Mouse (Mus musculus): ENCODE measurements at regions not wholly inside any gene's neighbourhood (a gene's known extent, or its start where the extent isn't known, plus 50 kb on each side); places are given as distances from the start of the nearest gene placed in this dataset.

DNA sequence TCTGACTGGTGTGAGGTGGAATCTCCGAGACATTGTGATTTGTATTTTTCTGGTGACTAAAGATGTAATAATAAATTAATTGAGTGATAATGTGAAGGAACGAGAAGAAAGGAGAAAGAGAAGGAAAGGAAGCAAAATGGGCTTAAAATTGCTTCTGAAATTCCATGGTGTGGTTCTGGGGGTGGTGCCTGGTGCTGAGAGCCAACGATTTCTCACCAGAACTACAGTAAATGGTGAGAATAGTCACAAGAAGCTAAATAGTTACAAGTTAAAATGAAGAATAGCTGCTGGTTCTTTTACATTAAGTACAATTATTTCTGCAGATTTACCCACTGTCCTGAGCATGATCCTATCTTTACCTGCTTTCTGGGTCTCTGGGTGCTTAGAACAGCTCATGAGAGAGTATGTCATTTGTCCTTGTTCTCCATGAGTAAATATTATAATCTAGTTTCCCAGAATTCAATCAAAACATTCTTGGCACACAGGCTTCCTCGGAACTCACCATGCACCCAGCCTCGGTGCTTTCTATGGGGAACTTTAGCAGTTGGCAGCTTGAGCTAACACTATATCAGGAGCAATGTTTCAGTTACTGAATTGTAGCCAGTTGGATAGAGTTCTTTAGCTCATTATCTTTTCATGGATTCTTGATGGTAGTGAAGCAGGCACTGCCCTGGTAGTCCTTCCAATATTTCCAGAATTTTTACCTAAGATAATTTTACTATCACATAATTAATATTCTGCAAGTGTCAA is 1198.6 kb downstream of the Epha7 start:
- H3K27me3 ChIP-seq (ENCODE audit: control insufficient read depth, insufficient read depth, low read depth, low read length): no peaks in the 10 kb centered on the region
- peak; percentile 43; the same call in 1 of the 2 replicates for ATAC-seq (ENCODE audit: low read depth)
- WGBS: 39% methylated on average over 5 of the region's 5 CpGs

DNA sequence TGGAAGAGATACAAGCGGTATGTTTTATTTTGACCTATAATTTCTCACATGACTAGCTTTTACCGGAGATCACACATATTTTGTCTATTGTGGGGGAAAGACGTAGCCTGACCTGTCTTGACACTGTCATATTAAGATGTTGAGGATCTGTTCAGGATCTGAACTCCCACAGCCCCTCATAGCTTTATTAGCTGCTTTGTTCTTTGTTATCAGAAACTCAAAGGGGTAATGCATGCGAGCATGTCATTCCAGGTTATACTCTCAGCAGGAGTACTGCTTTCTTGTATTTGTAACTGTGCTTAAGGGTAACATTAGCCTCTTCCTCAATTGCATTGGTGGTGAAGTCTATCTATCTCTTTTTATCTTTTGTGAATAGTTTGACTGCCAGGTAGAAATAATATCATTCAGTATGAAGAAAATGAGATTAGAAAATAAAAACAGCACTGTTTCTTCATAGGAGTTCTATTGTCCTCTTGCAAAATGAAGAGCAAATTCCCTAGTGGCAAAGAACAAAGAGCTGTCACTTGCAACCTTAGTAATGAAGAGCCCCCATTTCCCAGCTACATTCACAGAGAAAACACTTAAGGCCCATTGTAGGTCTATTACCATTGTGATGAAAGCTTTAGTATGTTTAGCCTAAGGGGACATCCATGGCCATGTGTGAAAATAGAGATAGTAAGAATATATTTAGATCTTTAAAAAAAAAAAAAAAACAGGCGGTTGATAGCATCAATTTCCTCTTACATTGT is 1226.7 kb downstream of the Epha7 start:
- no peaks in the 10 kb centered on the region for H3K4me1 ChIP-seq (replicated peaks; ENCODE audit: control insufficient read depth, insufficient read depth, low read length)
- no peak for ATAC-seq (ENCODE audit: low read depth)

More for the DNA sequence above, 1198.6 kb downstream of the Epha7 start:
- no peaks in the 10 kb centered on the region for H3K4me1 ChIP-seq (replicated peaks; ENCODE audit: control insufficient read depth, insufficient read depth, low read length)
- no peak overlapping the region for H3K27ac ChIP-seq (ENCODE audit: low read length)
- no peak overlapping the region for H3K4me3 ChIP-seq (ENCODE audit: low read length)
- H3K4me2 ChIP-seq (ENCODE audit: low read depth, low read length): no peak overlapping the region
- no peaks in the 10 kb centered on the region for H3K36me3 ChIP-seq (ENCODE audit: control insufficient read depth, insufficient read depth, low read length)
- no peak overlapping the region for H3K9ac ChIP-seq (ENCODE audit: low read length)
- no peaks in the 10 kb centered on the region for H3K9me3 ChIP-seq (ENCODE audit: control insufficient read depth, low read length)

DNA sequence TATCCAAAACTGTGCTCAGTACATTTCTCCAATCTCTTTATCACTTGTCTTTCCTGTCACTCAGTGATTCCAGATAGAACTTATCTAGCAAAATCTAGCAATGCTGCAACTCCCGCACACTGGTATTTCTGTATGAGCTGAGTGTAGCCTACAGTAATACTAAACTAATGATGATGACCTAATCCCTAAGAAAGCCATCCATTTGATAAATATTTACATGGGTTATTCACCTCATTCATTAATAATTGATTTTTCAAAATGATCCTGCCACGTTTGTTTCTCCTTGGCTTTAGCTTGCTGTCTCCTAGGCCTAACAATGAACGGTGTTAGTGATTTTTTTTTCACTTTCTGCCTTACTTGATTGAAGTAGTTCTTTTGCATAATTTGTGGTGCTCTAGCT is 1252.1 kb downstream of the Epha7 start:
- Histone ChIP-seq H3K4me2 (ENCODE audit: low read depth, low read length) (no peak overlapping the region), H3K27ac (ENCODE audit: low read length) (no peak overlapping the region), H3K27me3 (ENCODE audit: control insufficient read depth, insufficient read depth, low read depth, low read length) (no peaks in the 10 kb centered on the region), H3K4me3 (ENCODE audit: low read length) (no peak overlapping the region), H3K36me3 (ENCODE audit: control insufficient read depth, insufficient read depth, low read length) (no peaks in the 10 kb centered on the region), H3K9ac (ENCODE audit: low read length) (no peak overlapping the region), H3K9me3 (ENCODE audit: control insufficient read depth, low read length) (no peaks in the 10 kb centered on the region), H3K4me1 (replicated peaks; ENCODE audit: control insufficient read depth, insufficient read depth, low read length) (no peaks in the 10 kb centered on the region)
- 53% methylated on average over 3 of the region's 3 CpGs for WGBS
- no peak for ATAC-seq (ENCODE audit: low read depth)

More for the DNA sequence above, 1226.7 kb downstream of the Epha7 start:
- no peak overlapping the region for H3K9ac ChIP-seq (ENCODE audit: low read length)
- no peaks in the 10 kb centered on the region for H3K9me3 ChIP-seq (ENCODE audit: control insufficient read depth, low read length)
- no peak overlapping the region for H3K4me2 ChIP-seq (ENCODE audit: low read depth, low read length)
- H3K27me3 ChIP-seq (ENCODE audit: control insufficient read depth, insufficient read depth, low read depth, low read length): no peaks in the 10 kb centered on the region
- no peak overlapping the region for H3K27ac ChIP-seq (ENCODE audit: low read length)
- 85% methylated on average over 5 of the region's 5 CpGs for WGBS
- no peak overlapping the region for H3K4me3 ChIP-seq (ENCODE audit: low read length)
- H3K36me3 ChIP-seq (ENCODE audit: control insufficient read depth, insufficient read depth, low read length): no peaks in the 10 kb centered on the region

DNA sequence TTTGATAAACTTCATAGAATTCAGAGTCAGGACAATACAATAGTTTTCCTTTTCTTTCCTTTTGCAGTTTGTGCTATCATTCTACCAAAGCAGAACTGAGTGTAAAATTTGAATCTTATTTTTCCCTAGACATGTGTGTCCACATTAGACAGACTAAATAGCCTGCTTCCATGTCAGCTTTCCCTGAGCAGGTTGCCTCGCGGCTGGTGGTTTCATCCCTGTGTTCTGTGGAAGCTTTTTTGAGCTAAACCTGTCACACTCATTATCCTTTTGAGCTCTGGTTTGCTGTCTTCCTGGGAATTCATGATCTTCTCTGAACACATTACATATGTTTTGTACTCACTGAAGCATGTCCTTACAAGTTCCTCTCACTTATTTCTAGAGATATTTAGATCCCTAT is 1286.2 kb downstream of the Epha7 start:
- 88% methylated on average over 2 of the region's 2 CpGs for WGBS

DNA sequence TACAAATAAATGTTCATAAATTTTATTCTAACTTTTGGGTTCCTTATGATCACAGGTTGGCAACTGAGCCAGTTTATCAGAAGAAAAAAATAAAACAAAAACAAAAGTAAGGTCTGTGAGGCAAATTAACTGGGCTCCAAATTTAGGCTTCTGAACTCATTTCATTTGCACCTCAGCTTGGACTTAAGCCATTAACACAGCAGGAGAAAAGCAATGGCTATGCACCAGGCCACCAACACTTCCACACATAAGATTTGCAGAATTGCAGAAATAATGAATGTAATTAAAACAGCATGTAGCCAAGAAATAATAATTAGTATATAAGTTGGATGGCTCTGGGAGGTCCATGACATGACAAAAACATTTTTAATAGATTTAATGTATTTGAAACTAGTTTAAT is 1320.1 kb downstream of the Epha7 start:
- Histone ChIP-seq H3K9me3 (ENCODE audit: control insufficient read depth, low read length) (no peaks in the 10 kb centered on the region), H3K4me2 (ENCODE audit: low read depth, low read length) (no peak overlapping the region), H3K9ac (ENCODE audit: low read length) (no peak overlapping the region), H3K27me3 (ENCODE audit: control insufficient read depth, insufficient read depth, low read depth, low read length) (no peaks in the 10 kb centered on the region), H3K4me3 (ENCODE audit: low read length) (no peak overlapping the region), H3K36me3 (ENCODE audit: control insufficient read depth, insufficient read depth, low read length) (no peaks in the 10 kb centered on the region), H3K27ac (ENCODE audit: low read length) (no peak overlapping the region), H3K4me1 (replicated peaks; ENCODE audit: control insufficient read depth, insufficient read depth, low read length) (no peaks in the 10 kb centered on the region)
- ATAC-seq (ENCODE audit: low read depth): no peak

More for the DNA sequence above, 1286.2 kb downstream of the Epha7 start:
- Histone ChIP-seq H3K9me3 (ENCODE audit: control insufficient read depth, low read length) (no peaks in the 10 kb centered on the region), H3K4me1 (replicated peaks; ENCODE audit: control insufficient read depth, insufficient read depth, low read length) (no peaks in the 10 kb centered on the region), H3K27me3 (ENCODE audit: control insufficient read depth, insufficient read depth, low read depth, low read length) (no peaks in the 10 kb centered on the region), H3K4me2 (ENCODE audit: low read depth, low read length) (no peak overlapping the region), H3K36me3 (ENCODE audit: control insufficient read depth, insufficient read depth, low read length) (no peaks in the 10 kb centered on the region), H3K9ac (ENCODE audit: low read length) (no peak overlapping the region), H3K27ac (ENCODE audit: low read length) (no peak overlapping the region), H3K4me3 (ENCODE audit: low read length) (no peak overlapping the region)
- no peak for ATAC-seq (ENCODE audit: low read depth)
